Mouse (Mus musculus) CD8-positive naive resting alpha-beta T cell, adult 2 months (primary cell): Measurements from ENCODE around the gene Bcl9l.

ENCODE experiments used
- DNase-seq, 2 experiments: peaks; one replicate each; pipeline ENCODE4 v3.0.0; 2022; ENCODE audit warnings: low read depth in 2 of 2, low spot score in 2 of 2

The Bcl9l gene

GRCm38 (mm10) chr9:44540676-44541075 is 58.1 kb downstream of the Bcl9l start:
- DNase-seq, result no peak

DNA sequence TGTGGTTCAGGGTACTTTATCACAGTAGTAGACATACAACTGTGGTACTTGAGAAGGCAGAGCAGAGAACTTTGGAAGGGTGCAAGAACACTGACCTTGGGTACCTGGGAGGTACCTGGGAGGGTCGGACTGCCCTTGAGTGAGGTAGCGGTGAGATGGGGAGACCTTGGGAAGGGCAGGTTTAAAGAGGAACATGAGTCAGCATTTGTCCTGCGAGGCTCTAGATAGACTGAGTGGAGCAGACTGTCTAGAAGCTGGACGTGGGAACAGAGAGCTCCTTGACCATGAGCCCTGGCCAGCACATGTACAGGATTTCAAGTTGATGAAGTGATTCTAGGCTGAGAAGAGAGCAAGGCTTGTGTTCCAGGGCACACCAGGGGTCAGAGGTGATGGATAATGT is 59.7 kb downstream of the Bcl9l start:
- DNase-seq, result no peak

GRCm38 (mm10) chr9:44544986-44545385 is 62.4 kb downstream of the Bcl9l start:
- DNase-seq, result no peak

DNA sequence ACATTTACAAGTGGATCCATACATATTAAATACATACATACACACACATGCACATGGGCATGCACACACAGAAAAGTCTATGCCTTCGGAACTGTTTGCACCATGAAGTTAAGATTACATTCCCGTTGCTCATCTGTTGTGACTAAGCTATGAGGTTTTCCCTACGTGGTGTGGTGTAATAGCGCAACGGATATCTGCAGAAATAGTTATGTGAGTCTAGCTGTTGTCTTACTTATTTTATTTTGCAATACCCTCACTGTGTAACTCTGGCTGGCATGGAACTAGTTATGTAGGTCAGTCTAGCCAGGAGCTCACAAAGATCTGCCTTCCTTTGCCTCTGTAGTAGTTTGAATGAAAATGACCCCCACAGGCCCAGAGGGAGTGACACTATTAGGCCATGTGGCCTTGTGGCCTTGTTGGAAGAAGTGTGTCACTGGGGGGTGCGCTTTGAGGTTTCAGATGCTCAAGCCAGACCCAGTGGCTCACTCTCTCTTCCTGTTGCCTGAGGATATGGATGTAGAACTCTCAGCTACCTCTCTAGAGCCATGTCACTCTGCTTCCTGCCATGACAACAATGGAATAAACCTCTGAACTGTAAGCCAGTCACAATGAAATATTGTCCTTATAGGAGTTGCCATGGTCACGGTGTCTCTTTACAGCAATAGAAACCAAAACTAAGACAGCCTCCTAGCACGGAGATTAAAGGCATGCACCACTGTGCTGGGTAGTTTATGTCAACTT is 66.0 kb downstream of the Bcl9l start:
- DNase-seq, result no peak

DNA sequence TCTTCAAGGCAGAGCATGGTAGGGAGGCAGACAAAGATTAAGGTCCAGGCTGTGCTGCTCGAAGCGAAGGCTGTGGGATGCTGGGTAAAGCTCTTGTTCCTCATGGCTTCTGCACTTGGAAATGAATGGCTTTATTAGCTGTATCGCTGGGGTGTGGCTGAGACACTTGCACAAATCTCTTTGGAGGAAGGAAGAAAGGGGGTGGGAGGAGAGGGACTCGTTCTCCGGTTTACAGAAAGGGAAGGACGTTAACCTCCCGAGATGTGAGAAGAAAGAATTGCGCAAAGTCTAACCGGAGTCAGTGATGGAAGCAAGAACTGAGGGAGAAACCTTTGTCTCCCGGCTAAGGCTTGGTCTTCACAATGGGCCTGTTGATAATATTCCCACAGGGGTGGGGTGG is 68.5 kb downstream of the Bcl9l start:
- DNase-seq, result no peak

DNA sequence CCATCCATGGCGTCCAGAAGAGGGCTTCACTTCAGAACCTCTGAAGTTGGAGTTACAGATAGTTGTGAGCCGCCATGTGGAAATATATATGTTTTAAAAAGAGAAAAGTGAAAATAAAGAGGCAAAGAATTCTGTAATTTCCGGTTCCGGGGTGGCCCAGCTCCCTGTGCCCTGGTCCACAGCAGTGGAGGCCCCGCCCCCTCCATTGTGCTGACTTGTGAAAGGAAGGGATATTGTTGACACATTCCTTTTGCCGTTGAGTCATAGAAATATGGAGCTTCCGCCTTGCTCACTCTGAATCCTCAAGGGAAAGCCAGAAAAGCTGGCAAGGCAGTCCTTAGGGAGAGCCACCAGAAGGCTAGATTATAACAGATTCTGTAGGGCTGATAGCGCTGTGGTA is 69.5 kb downstream of the Bcl9l start:
- no peak for DNase-seq
